Mouse (Mus musculus): ENCODE measurements around the gene Rpl19.
A peak's percentile ranks its signal among the peaks of the same experiment; 100 is the strongest.

GRCm38 (mm10) chr11:98060104-98060692 lies 33.7 kb downstream of the Rpl19 start:
- TF ChIP-seq CTCF (IDR thresholded peaks at IDR 0.05; ENCODE audit: extremely low read depth, insufficient read depth, low read length) (no peak), POLR2A (IDR thresholded peaks at IDR 0.05; ENCODE audit: extremely low read depth, insufficient read depth, low read length) (peak; percentile 28; the same call in 1 of the 2 replicates)
